Mouse (Mus musculus) testis, adult 2 months (tissue): ENCODE measurements around the gene Trim63.

ENCODE experiments used
- CTCF ChIP-seq: fragments of 200-500 bp; IDR thresholded peaks from 2 replicates; pipeline ENCODE4 v1.5.1; 2012; ENCODE audit warnings: low read depth, mild to moderate bottlenecking, inconsistent platforms, low read length, moderate library complexity; ENCODE audit not compliant: control insufficient read depth, insufficient read depth, insufficient replicate concordance
- POLR2A ChIP-seq: fragments of 200-500 bp; IDR thresholded peaks from 2 replicates; pipeline ENCODE4 v1.6.1; 2012; ENCODE audit warnings: low read depth, mild to moderate bottlenecking, inconsistent platforms, low read length, moderate library complexity; ENCODE audit not compliant: control insufficient read depth

- TF ChIP-seq POLR2A (no peak), CTCF (no peak)
These were observed 3.1 kb upstream of the Trim63 start for GRCm38 (mm10) chr4:134311784-134312183.
